Comparison of ENCODE assay signal across 18 mouse cellular contexts in genomic region chr12:75881554-75881953, GRCm38 (mm10).
DNase-seq lines count a peak whose midpoint lies in the region; ATAC-seq and TF ChIP-seq lines count a peak whose summit lies in the region.
"Had no signal": no experiment of that assay in that cellular context is flagged by ENCODE, and none has a peak within 500 bp of the region (broad histone marks: within the 10 kb centered on the region; RNA-seq: fewer than 3 reads in every experiment).

No protein-coding gene starts in this region.

- H3K4me2 ChIP-seq in heart, postnatal 0 days (ENCODE audit: low read depth, low read length): no peak overlapping the region
- H3K4me2 ChIP-seq: embryonic facial prominence, embryonic 15.5 days had no signal

- H3K27ac ChIP-seq in heart, postnatal 0 days (ENCODE audit: low read depth): peak overlapping the region; percentile 30; the same call in 1 of the 2 replicates
- H3K27ac ChIP-seq: embryonic facial prominence, embryonic 15.5 days; layer of hippocampus, adult 2 months had no signal

- no peak overlapping the region for H3K4me3 ChIP-seq in heart, postnatal 0 days (ENCODE audit: low read depth, low read length)
- H3K4me3 ChIP-seq: embryonic facial prominence, embryonic 15.5 days; layer of hippocampus, adult 2 months had no signal

- intact Hi-C loops in heart, postnatal 25 days (cut with DNase I): no loop called here
- intact Hi-C loops in left cerebral cortex, postnatal 4 days (cut with DNase I): no loop called here

- 18% methylated on average over 4 of the region's 4 CpGs for WGBS in heart, postnatal 0 days

- no peak for TF ChIP-seq CTCF in heart, postnatal 0 days (IDR thresholded peaks at IDR 0.05; ENCODE audit: low read depth)

- no peaks in the 10 kb centered on the region for H3K9me3 ChIP-seq in heart, postnatal 0 days (replicated peaks; ENCODE audit: control insufficient read depth, low read length)
- H3K9me3 ChIP-seq: embryonic facial prominence, embryonic 15.5 days; G1E had no signal

- H3K36me3 ChIP-seq in heart, postnatal 0 days (replicated peaks; ENCODE audit: control insufficient read depth, insufficient read depth, low read length): peaks cover 5% of the 10 kb centered on the region; the same call in 1 of the 2 replicates
- H3K36me3 ChIP-seq: embryonic facial prominence, embryonic 15.5 days; G1E had no signal

- H3K27me3 ChIP-seq in heart, postnatal 0 days (ENCODE audit: control insufficient read depth, insufficient read depth, low read length): no peaks in the 10 kb centered on the region
- H3K27me3 ChIP-seq: embryonic facial prominence, embryonic 15.5 days had no signal

- no peak overlapping the region for H3K9ac ChIP-seq in heart, postnatal 0 days (replicated peaks; ENCODE audit: low read depth, low read length)
- H3K9ac ChIP-seq: embryonic facial prominence, embryonic 15.5 days; forebrain, postnatal 0 days; liver, postnatal 0 days had no signal

- peaks cover 28% of the 10 kb centered on the region for H3K4me1 ChIP-seq in heart, postnatal 0 days (ENCODE audit: control insufficient read depth, insufficient read depth)
- H3K4me1 ChIP-seq: embryonic facial prominence, embryonic 15.5 days had no signal

- 0 out of 2 replicates have a peak, but pooled peaks have one; percentile 39 for ATAC-seq in heart, postnatal 0 days (ENCODE audit: insufficient read depth, low read depth)
- ATAC-seq: forebrain, postnatal 0 days; liver, postnatal 0 days had no signal

- TF ChIP-seq EP300 in heart, postnatal 0 days (IDR thresholded peaks at IDR 0.05; ENCODE audit: low read depth): no peak

- DNase-seq in heart, adult 18-20 months: peak; percentile 26 to 47
- DNase-seq in heart, postnatal 25 days (ENCODE audit: low spot score): no peak
- DNase-seq in ovary, postnatal 36 days (ENCODE audit: low spot score): peak; percentile 57
- DNase-seq in ovary, postnatal 14 days (ENCODE audit: low spot score): no peak
- peak; percentile 47 for DNase-seq in heart, postnatal 0 days (ENCODE audit: low spot score)
- no peak for DNase-seq in liver
- no peak for DNase-seq in left cerebral cortex, postnatal 4 days
- DNase-seq: adrenal gland, postnatal 25 days; cerebellum, adult 11-12 months; cerebellum, postnatal 14 days; forebrain, postnatal 0 days; kidney, adult 18-20 months; kidney, postnatal 10 days; liver, postnatal 0 days; thymus, postnatal 25 days had no signal

Comparison
In these comparisons a context has a peak if more than half of its experiments do, and no peak if none do; other contexts are left out.
1. DNase-seq: peak in heart, adult 18-20 months (2 of 2), ovary, postnatal 36 days (single experiment) and heart, postnatal 0 days (single experiment); none in heart, postnatal 25 days (single experiment), ovary, postnatal 14 days (single experiment), liver (single experiment) and left cerebral cortex, postnatal 4 days (single experiment).